Mouse (Mus musculus): ENCODE measurements around the gene Akap2.

- TF ChIP-seq GATA1 (IDR thresholded peaks at IDR 0.05; ENCODE audit: low read depth, low read length) (no peak), EP300 (IDR thresholded peaks at IDR 0.05; ENCODE audit: low read depth in 1 of 2, low read length in 2 of 2) (peak in 1 of 2 experiments; percentile 46; a peak in 2 of 4 replicates), MAX (IDR thresholded peaks at IDR 0.05; ENCODE audit: low read length) (no peak), ZC3H11A (IDR thresholded peaks at IDR 0.05; ENCODE audit: low read depth, low read length) (0 out of 2 replicates have a peak, but pooled peaks have one; percentile 12), POLR2AphosphoS5 (IDR thresholded peaks at IDR 0.05; ENCODE audit: borderline replicate concordance, low read depth, low read length) (no peak), RCOR1 (IDR thresholded peaks at IDR 0.05; ENCODE audit: low read depth, low read length) (no peak), CTCF (IDR thresholded peaks at IDR 0.05 in 2 of 3, conservative IDR thresholded peaks at IDR 0.05 in 1 of 3; ENCODE audit: control insufficient read depth in 1 of 3, insufficient read depth in 1 of 3, low read depth in 2 of 3, low read length in 3 of 3, poor library complexity in 1 of 3, severe bottlenecking in 1 of 3) (peak in 1 of 3 experiments; percentile 15; a peak in 1 of 6 replicates), BHLHE40 (IDR thresholded peaks at IDR 0.05; ENCODE audit: borderline replicate concordance, low read depth, low read length) (no peak), USF2 (IDR thresholded peaks at IDR 0.05; ENCODE audit: borderline replicate concordance in 1 of 2, insufficient read depth in 1 of 2, low read depth in 1 of 2, low read length in 2 of 2) (no peak), CHD2 (IDR thresholded peaks at IDR 0.05; ENCODE audit: low read length) (no peak), USF1 (IDR thresholded peaks at IDR 0.05; ENCODE audit: low read depth, low read length) (no peak), ETS1 (IDR thresholded peaks at IDR 0.05; ENCODE audit: low read depth, low read length) (no peak), CHD1 (IDR thresholded peaks at IDR 0.05; ENCODE audit: low read depth, low read length) (no peak), KAT2A (conservative IDR thresholded peaks at IDR 0.05; ENCODE audit: low read depth, low read length) (no peak)
Observed at GRCm38 (mm10) chr4:57849465-57849864, 132.0 kb downstream of the Akap2 start.
